Mouse (Mus musculus): ENCODE results near the gene Vmn1r230.

The Vmn1r230 gene

DNA sequence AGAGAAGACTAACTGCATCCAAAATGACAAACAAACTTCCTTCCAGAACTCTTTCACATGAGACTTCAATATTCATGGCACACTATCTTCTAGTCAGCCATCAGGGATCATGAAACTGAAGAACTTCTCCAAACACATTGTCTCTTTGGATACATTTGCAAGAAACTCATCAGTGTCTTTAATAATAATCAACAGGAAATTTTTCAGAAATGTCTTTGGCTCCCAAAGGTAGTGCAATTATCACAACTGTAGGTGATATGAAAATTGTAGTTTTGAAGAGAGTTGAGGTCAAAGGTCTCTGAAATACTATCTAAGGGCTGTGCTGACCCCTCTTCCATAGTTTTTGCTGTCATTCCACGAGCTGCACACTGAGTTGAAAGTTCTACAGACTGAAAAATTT is at the start of gene Vmn1r230:
Gene Vmn1r230 (plus strand): TSS at position 301 of the 400 bp plus-strand sequence.
- no peak for DNase-seq (ENCODE audit: low spot score)

DNA sequence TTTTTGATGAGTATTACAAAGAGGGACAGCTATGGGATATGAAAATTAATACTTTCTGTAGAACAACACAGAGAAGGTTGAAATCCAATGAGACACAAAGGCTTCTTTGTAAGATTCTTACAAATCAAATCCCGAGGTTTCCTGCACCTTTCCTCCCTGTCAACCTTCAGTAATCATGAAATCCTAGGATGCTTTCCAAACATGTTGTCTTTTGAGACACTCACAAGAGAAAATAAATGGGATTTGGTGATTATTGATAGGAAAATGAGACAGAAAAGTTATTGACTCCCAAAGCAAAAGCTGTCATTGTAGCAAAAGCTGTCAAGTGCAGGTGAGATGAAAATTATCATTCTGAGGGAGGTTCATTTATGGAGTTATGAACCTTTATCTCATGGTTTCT is 29.0 kb upstream of the Vmn1r230 start, which contains the start of gene Vmn1r229:
Gene Vmn1r229 (plus strand): TSS at position 301 of the 400 bp plus-strand sequence.
- DNase-seq (ENCODE audit: low spot score), result no peak

All from ovary, adult 18-20 months (tissue).